Mouse (Mus musculus) forebrain, embryonic 15.5 days (tissue): ENCODE measurements at regions not wholly inside any gene's neighbourhood (a gene's known extent, or its start where the extent isn't known, plus 50 kb on each side); places are given as distances from the start of the nearest gene placed in this dataset.

Experiments used
- ATAC-seq: fragments of 200-750 bp; cut with Nextera tagmentation; replicated peaks from 2 replicates; pipeline ENCODE4 v1.8.0; 2017; ENCODE audit warnings: mild to moderate bottlenecking, moderate TSS enrichment, moderate library complexity
- H3K27ac ChIP-seq: fragments of 300-500 bp; sonication (generic); replicated peaks from 2 replicates; pipeline ENCODE4 v1.5.1; 2015; ENCODE audit warnings: mild to moderate bottlenecking, inconsistent platforms
- H3K27me3 ChIP-seq: fragments of 300-500 bp; sonication (generic); 2 replicates; pipeline ENCODE4 v1.6.1; 2015; ENCODE audit warnings: inconsistent platforms
- H3K36me3 ChIP-seq: fragments of 300-500 bp; sonication (generic); 2 replicates; pipeline ENCODE4 v1.6.1; 2015; ENCODE audit warnings: mild to moderate bottlenecking, inconsistent platforms
- H3K4me1 ChIP-seq: fragments of 300-500 bp; sonication (generic); 2 replicates; pipeline ENCODE4 v1.6.1; 2015; ENCODE audit warnings: inconsistent platforms
- H3K4me2 ChIP-seq: fragments of 300-500 bp; sonication (generic); replicated peaks from 2 replicates; pipeline ENCODE4 v1.6.1; 2015; ENCODE audit warnings: mild to moderate bottlenecking, inconsistent platforms
- H3K4me3 ChIP-seq: fragments of 300-500 bp; sonication (generic); 2 replicates; pipeline ENCODE4 v1.5.1; 2015; ENCODE audit warnings: mild to moderate bottlenecking, inconsistent platforms
- H3K9ac ChIP-seq: fragments of 300-500 bp; sonication (generic); replicated peaks from 2 replicates; pipeline ENCODE4 v1.6.1; 2015; ENCODE audit warnings: mild to moderate bottlenecking, inconsistent platforms
- H3K9me3 ChIP-seq: fragments of 300-500 bp; sonication (generic); 2 replicates; pipeline ENCODE4 v1.6.1; 2016; ENCODE audit warnings: inconsistent platforms
- WGBS: fragments of 180-500 bp; shearing (Covaris S2); methylation state at CpG from one replicate; pipeline ENCODE4 v1.1.7; 2015; ENCODE audit warnings: mixed read lengths; 5-methylcytosine and 5-hydroxymethylcytosine counted together

GRCm38 (mm10) chr6:31116365-31116764 is 157.5 kb upstream of the Klf14 start:
- peaks cover 23% of the 10 kb centered on the region for H3K4me1 ChIP-seq
- H3K4me2 ChIP-seq, result no peak overlapping the region
- ATAC-seq, result no peak
- no peaks in the 10 kb centered on the region for H3K9me3 ChIP-seq
- no peaks in the 10 kb centered on the region for H3K36me3 ChIP-seq
- H3K9ac ChIP-seq, result no peak overlapping the region
- H3K27me3 ChIP-seq, result no peaks in the 10 kb centered on the region
- H3K27ac ChIP-seq, result no peak overlapping the region
- H3K4me3 ChIP-seq, result no peak overlapping the region
- WGBS, result 56% methylated on average over 6 of the region's 6 CpGs

DNA sequence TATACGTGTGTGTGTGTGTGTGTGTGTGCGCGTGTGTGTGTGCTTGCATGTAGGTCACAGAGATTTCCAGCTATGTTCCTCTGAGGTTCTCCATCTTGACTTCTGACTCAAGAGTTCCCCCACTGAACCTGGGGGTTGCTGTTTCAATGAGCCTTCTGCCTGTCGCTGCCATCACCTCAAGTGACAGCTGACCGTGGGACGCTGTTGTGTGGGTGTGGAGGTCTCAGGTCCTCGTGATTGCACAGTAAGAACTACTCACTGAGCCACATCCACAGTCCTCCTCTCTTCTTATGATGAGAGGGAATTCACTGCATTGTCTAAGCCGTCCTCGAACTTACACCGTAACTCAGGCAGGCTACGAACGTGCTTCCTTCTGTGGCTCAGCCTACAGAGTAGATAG is 158.8 kb upstream of the Klf14 start:
- H3K9ac ChIP-seq, result no peak overlapping the region
- H3K27me3 ChIP-seq, result no peaks in the 10 kb centered on the region
- no peak for ATAC-seq
- H3K4me2 ChIP-seq, result no peak overlapping the region
- no peak overlapping the region for H3K27ac ChIP-seq
- WGBS, result 93% methylated on average over 12 of the region's 12 CpGs
- H3K9me3 ChIP-seq, result no peaks in the 10 kb centered on the region
- H3K4me1 ChIP-seq, result peaks cover 24% of the 10 kb centered on the region
- no peak overlapping the region for H3K4me3 ChIP-seq
- no peaks in the 10 kb centered on the region for H3K36me3 ChIP-seq

GRCm38 (mm10) chr6:31121008-31121407 is 162.1 kb upstream of the Klf14 start:
- ATAC-seq, result no peak
- Histone ChIP-seq H3K4me3 (no peak overlapping the region), H3K36me3 (no peaks in the 10 kb centered on the region), H3K4me1 (peaks cover 12% of the 10 kb centered on the region), H3K27me3 (no peaks in the 10 kb centered on the region), H3K9me3 (no peaks in the 10 kb centered on the region), H3K4me2 (no peak overlapping the region), H3K9ac (no peak overlapping the region), H3K27ac (no peak overlapping the region)
- WGBS, result 29% methylated on average over 8 of the region's 8 CpGs

- ATAC-seq, result no peak
- WGBS, result 86% methylated on average over 5 of the region's 5 CpGs
These were observed 164.0 kb upstream of the Klf14 start for GRCm38 (mm10) chr6:31122895-31123294.

GRCm38 (mm10) chr6:31123342-31123990 is 164.6 kb upstream of the Klf14 start:
- Histone ChIP-seq H3K4me1 (peaks cover 6% of the 10 kb centered on the region), H3K9ac (no peak overlapping the region), H3K4me3 (no peak overlapping the region), H3K4me2 (no peak overlapping the region), H3K27me3 (no peaks in the 10 kb centered on the region), H3K9me3 (no peaks in the 10 kb centered on the region), H3K27ac (no peak overlapping the region), H3K36me3 (no peaks in the 10 kb centered on the region)
- WGBS, result 71% methylated on average over 4 of the region's 4 CpGs
- no peak for ATAC-seq

More at GRCm38 (mm10) chr6:31122895-31123294, 164.0 kb upstream of the Klf14 start:
- Histone ChIP-seq H3K4me1 (peaks cover 6% of the 10 kb centered on the region), H3K9ac (no peak overlapping the region), H3K9me3 (no peaks in the 10 kb centered on the region), H3K4me3 (no peak overlapping the region), H3K4me2 (no peak overlapping the region), H3K27me3 (no peaks in the 10 kb centered on the region), H3K36me3 (no peaks in the 10 kb centered on the region), H3K27ac (no peak overlapping the region)

DNA sequence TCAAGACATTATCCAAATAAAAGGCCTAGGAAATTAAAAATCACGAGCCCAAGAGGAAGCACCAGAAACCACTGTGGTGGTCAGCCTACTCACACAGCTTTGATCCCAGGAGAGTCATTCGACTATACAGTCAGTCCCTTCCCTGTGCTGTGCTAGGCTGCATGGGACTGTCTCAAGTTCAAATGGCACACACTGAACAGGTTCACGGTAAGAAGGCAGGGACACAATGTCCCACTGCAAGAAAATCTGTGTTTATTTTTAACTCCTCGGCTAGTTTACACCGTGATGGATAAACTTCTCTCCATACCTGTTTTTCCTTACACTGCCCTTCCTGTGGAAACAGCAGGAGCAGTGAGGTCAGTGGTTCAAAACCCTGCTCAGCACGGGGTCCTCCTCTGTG is 165.2 kb upstream of the Klf14 start:
- H3K27ac ChIP-seq, result no peak overlapping the region
- H3K4me1 ChIP-seq, result peaks cover 6% of the 10 kb centered on the region
- no peaks in the 10 kb centered on the region for H3K27me3 ChIP-seq
- no peak overlapping the region for H3K4me3 ChIP-seq
- H3K9me3 ChIP-seq, result no peaks in the 10 kb centered on the region
- H3K9ac ChIP-seq, result no peak overlapping the region
- no peak overlapping the region for H3K4me2 ChIP-seq
- WGBS, result 75% methylated on average over 6 of the region's 6 CpGs
- no peak for ATAC-seq
- H3K36me3 ChIP-seq, result no peaks in the 10 kb centered on the region

- H3K27me3 ChIP-seq, result no peaks in the 10 kb centered on the region
- H3K36me3 ChIP-seq, result no peaks in the 10 kb centered on the region
- ATAC-seq, result no peak
- H3K4me3 ChIP-seq, result no peak overlapping the region
- H3K9ac ChIP-seq, result no peak overlapping the region
- H3K9me3 ChIP-seq, result no peaks in the 10 kb centered on the region
- H3K27ac ChIP-seq, result no peak overlapping the region
- 93% methylated on average over 4 of the region's 4 CpGs for WGBS
- H3K4me1 ChIP-seq, result peaks cover 6% of the 10 kb centered on the region
- H3K4me2 ChIP-seq, result no peak overlapping the region
These were observed 166.0 kb upstream of the Klf14 start for GRCm38 (mm10) chr6:31124872-31125271.

GRCm38 (mm10) chr6:31125328-31126118 is 166.6 kb upstream of the Klf14 start:
- H3K27me3 ChIP-seq, result no peaks in the 10 kb centered on the region
- no peaks in the 10 kb centered on the region for H3K9me3 ChIP-seq
- peaks cover 6% of the 10 kb centered on the region for H3K4me1 ChIP-seq
- no peak for ATAC-seq
- H3K27ac ChIP-seq, result no peak overlapping the region
- no peak overlapping the region for H3K9ac ChIP-seq
- no peak overlapping the region for H3K4me2 ChIP-seq
- no peaks in the 10 kb centered on the region for H3K36me3 ChIP-seq
- 75% methylated on average over 19 of the region's 19 CpGs for WGBS
- no peak overlapping the region for H3K4me3 ChIP-seq

GRCm38 (mm10) chr6:31126131-31126871 is 167.4 kb upstream of the Klf14 start:
- H3K9ac ChIP-seq, result no peak overlapping the region
- no peaks in the 10 kb centered on the region for H3K36me3 ChIP-seq
- WGBS, result 81% methylated on average over 15 of the region's 15 CpGs
- no peaks in the 10 kb centered on the region for H3K27me3 ChIP-seq
- H3K4me3 ChIP-seq, result no peak overlapping the region
- H3K4me1 ChIP-seq, result peaks cover 1% of the 10 kb centered on the region
- H3K9me3 ChIP-seq, result no peaks in the 10 kb centered on the region
- ATAC-seq, result no peak
- no peak overlapping the region for H3K27ac ChIP-seq
- H3K4me2 ChIP-seq, result no peak overlapping the region

- 75% methylated on average over 7 of the region's 7 CpGs for WGBS
- ATAC-seq, result no peak
These were observed 170.3 kb upstream of the Klf14 start for GRCm38 (mm10) chr6:31129170-31129569.

DNA sequence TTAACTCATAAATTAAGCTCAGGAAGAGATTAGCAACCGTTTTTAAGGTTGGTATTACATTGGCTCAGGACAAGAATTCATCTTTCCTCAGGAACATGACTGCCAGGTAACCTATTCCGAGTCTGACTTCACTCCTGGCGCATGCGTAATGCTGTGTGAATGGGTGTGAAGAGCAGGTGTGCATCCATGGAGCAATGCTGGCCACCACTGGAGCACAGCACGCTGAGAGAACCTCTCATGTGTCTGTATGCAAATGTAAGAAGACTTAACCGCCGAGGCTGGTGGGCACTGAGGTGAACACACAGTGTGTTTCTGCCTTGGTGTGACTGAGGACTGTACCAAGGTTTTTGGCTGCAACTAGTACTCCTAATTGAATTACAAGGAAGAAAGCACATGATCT is 171.1 kb upstream of the Klf14 start:
- WGBS, result 83% methylated on average over 7 of the region's 7 CpGs
- H3K4me1 ChIP-seq, result no peaks in the 10 kb centered on the region

More at GRCm38 (mm10) chr6:31129170-31129569, 170.3 kb upstream of the Klf14 start:
- Histone ChIP-seq H3K27me3 (no peaks in the 10 kb centered on the region), H3K27ac (no peak overlapping the region), H3K4me2 (no peak overlapping the region), H3K4me3 (no peak overlapping the region), H3K9ac (no peak overlapping the region), H3K9me3 (0 out of 2 replicates have a peak, but pooled peaks cover 5% of the 10 kb centered on the region), H3K4me1 (no peaks in the 10 kb centered on the region), H3K36me3 (no peaks in the 10 kb centered on the region)

DNA sequence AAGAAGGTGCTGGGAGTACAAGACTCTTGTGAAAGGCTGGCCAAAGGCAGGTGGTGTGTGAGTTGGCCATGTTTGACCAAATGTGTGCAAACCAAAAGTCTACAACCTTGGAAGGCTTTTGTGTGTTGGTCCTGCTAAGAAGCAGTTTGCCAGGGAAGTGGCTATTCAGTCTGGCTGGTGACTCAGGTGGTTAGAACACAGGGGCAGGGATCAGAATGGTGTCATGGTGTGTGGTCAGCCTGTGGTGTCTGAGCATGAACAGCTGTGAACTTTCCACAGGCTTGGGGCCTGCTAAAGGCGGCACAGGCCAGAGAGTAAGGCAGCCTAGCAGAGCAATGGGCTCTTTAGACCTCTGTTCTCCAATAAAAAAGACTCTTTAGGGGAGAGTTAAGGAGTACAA is 171.6 kb upstream of the Klf14 start:
- Histone ChIP-seq H3K4me1 (no peaks in the 10 kb centered on the region), H3K9ac (no peak overlapping the region), H3K36me3 (no peaks in the 10 kb centered on the region), H3K27me3 (no peaks in the 10 kb centered on the region), H3K9me3 (0 out of 2 replicates have a peak, but pooled peaks cover 5% of the 10 kb centered on the region), H3K4me3 (no peak overlapping the region), H3K27ac (no peak overlapping the region), H3K4me2 (no peak overlapping the region)
- WGBS, result 86% methylated on average over 1 of the region's 1 CpGs
- no peak for ATAC-seq

More for the DNA sequence above, 171.1 kb upstream of the Klf14 start:
- Histone ChIP-seq H3K9ac (no peak overlapping the region), H3K4me3 (no peak overlapping the region), H3K9me3 (0 out of 2 replicates have a peak, but pooled peaks cover 5% of the 10 kb centered on the region), H3K36me3 (no peaks in the 10 kb centered on the region), H3K27me3 (no peaks in the 10 kb centered on the region), H3K27ac (no peak overlapping the region), H3K4me2 (no peak overlapping the region)
- ATAC-seq, result no peak
